Mouse (Mus musculus) naive thymus-derived CD4-positive, alpha-beta T cell, adult 5 months (primary cell): Measurements from ENCODE around the gene Sfxn1. TPM values are rescaled to one million over a fixed set of nuclear protein-coding genes. Genes with fewer than 3 reads are reported as not detected.

Experiments
- polyA plus RNA-seq: library from polyadenylated mRNA; unstranded; fragments of 100-300 nt; shearing (Covaris generic); gene quantifications from one replicate; pipeline ENCODE4 v1.2.1, GENCODE M21; 2017

Gene Sfxn1
- 30.2 TPM for polyA plus RNA-seq

DNA sequence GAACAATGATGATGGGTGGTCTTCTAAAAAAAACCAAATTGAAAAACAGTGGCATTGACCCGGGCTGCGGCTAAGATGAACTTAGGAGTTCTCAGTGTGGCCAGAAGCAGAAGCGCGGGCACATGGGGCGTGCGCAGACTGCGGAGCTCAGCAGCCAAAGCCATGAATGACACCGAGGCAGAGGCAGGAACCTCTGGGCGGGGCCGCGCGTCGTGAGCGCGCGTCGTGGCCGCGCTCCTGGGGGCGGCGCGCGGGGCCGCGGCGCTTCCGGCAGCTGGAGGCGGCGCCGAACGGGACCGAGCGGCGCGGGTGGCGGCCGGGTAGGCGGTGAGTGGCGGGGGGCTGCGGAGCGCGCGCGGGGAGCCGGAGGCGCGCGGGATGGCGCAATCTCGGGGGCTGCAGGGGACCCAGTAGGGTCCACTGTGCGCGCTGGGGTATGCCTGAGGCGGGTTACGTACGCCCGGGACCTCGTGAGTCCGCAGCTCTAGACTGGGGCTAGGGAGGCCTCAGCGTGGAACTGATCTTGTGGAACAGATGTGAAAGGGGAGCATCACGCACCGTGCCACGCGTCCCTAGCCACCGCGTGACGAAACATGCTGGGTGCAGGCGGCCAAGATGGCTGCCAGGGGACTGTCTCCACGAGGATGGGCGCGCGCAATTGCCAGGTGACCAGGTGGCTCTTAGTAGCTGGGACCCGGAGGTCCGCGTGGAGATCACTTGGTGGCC lies at the start of gene Sfxn1:
Gene Sfxn1 (plus strand): TSS at position 264 of the 726 bp plus-strand sequence.

DNA sequence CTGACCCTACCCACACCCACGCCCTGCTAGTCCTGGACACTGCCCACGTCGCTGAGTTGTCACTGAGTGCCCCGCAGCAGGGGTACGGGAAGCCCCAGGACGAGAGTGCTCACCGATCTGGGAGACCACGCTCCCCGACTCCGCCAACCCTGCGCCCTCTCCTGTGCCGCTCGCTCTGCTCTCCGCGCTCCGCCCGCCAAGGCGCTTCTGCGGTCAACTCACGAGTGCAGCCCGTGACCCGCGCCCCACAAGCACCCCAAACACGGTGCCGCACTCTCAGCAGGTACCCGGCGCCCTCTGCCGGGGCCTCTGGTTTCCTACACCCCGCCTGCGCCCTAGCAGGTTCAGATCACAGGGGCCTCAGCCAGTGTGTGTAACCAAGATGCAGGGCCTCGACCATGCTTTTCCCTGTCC lies 16.2 kb upstream of the Sfxn1 start, which contains the start of gene Drd1:
Gene Drd1 (minus strand): TSS at position 258 of the 414 bp plus-strand sequence.

Other genes with a start within 250 kb of the Sfxn1 start
- not detected for gene Drd1, start 16.2 kb upstream of the Sfxn1 start, polyA plus RNA-seq
- gene Hrh2, start 120.3 kb downstream of the Sfxn1 start, polyA plus RNA-seq: 6.7 TPM